Mouse (Mus musculus) heart, adult 2 months (tissue): ENCODE data around the gene Tbc1d7.

Source experiments
- CTCF ChIP-seq: fragments of 200-600 bp; IDR thresholded peaks from 2 replicates; pipeline ENCODE4 v1.8.1; 2022; ENCODE audit warnings: antibody characterized with exemption, mild to moderate bottlenecking, moderate library complexity
- EP300 ChIP-seq: fragments of 200-500 bp; IDR thresholded peaks from 2 replicates; pipeline ENCODE4 v1.6.1; 2011; ENCODE audit warnings: low read depth, low read length, control low read depth; ENCODE audit not compliant: insufficient read depth
- POLR2A ChIP-seq: fragments of 200-500 bp; IDR thresholded peaks from 2 replicates; pipeline ENCODE4 v1.6.1; 2011; ENCODE audit warnings: mild to moderate bottlenecking, low read depth, low read length, control low read depth; ENCODE audit not compliant: insufficient read depth

DNA sequence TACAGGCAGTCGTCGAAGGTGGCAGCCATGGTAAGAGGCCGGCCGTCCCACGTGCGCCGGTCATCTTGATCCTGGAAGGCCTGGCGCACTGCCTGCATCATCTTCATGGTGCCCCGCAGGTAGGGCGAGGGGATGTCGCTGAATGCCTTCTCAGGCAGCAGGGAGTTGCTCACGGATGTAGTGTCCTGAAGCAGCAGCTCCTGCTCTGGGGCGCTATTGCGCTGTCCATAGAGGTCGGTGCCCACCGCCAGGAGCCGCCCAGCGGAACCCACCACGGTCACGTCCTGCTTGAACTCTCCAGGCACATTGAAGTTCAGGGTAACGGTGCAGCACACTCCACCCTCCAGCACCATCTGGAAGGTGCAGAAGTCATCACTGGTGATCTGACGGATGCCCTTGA, 29.2 kb upstream of the Tbc1d7 start:
- TF ChIP-seq CTCF (no peak), POLR2A (no peak), EP300 (no peak)
